Mouse (Mus musculus) CH12.LX (cell line): ENCODE data around the gene Slc35c1. TPM values are rescaled to one million over a fixed set of nuclear protein-coding genes. Genes with fewer than 3 reads are reported as not detected.

Source experiments
- DNase-seq: peaks from one replicate; pipeline ENCODE4 v3.0.0-alpha.2; 2013; ENCODE audit errors: extremely low read depth
- H3K27ac ChIP-seq: 2 replicates; pipeline ENCODE4 v1.5.1; 2012; ENCODE audit warnings: low read depth, mild to moderate bottlenecking, control low read depth, moderate library complexity; ENCODE audit not compliant: insufficient read depth
- H3K27me3 ChIP-seq: replicated peaks from 2 replicates; pipeline ENCODE3; 2012; ENCODE audit warnings: inconsistent platforms
- H3K36me3 ChIP-seq, 2 experiments: replicated peaks in 1 of 2; 2 replicates each; pipeline versions ENCODE3 to v1.6.1; 2012; ENCODE audit warnings: inconsistent platforms in 1 of 2, low read length in 1 of 2, mild to moderate bottlenecking in 1 of 2, mixed read lengths in 1 of 2, moderate library complexity in 1 of 2; ENCODE audit not compliant: control insufficient read depth in 1 of 2, insufficient read depth in 1 of 2
- H3K4me1 ChIP-seq, 2 experiments: 2 replicates each; pipeline ENCODE4 v1.6.1; 2012; ENCODE audit warnings: inconsistent platforms in 1 of 2, moderate library complexity in 1 of 2; ENCODE audit not compliant: insufficient read depth in 2 of 2, control insufficient read depth in 1 of 2
- H3K4me2 ChIP-seq: 2 replicates; pipeline ENCODE4 v1.6.1; 2012; ENCODE audit warnings: low read depth, mild to moderate bottlenecking, control low read depth; ENCODE audit not compliant: poor library complexity, insufficient read depth, severe bottlenecking
- H3K4me3 ChIP-seq, 3 experiments: fragments of 150-350 bp in 1 of 3; sonication (generic) in 1 of 3; replicated peaks in 1 of 3; 2 replicates each; pipeline versions ENCODE3 to v1.5.1; 2011 to 2012; ENCODE audit warnings: low read depth in 2 of 3, low read length in 2 of 3, mild to moderate bottlenecking in 2 of 3, moderate library complexity in 2 of 3, control low read depth in 1 of 3, improper control_type of control experiment in 1 of 3, inconsistent platforms in 1 of 3, mixed read lengths in 1 of 3; ENCODE audit not compliant: poor library complexity in 1 of 3
- H3K79me2 ChIP-seq: replicated peaks from 2 replicates; pipeline ENCODE4 v1.6.1; 2012; ENCODE audit warnings: mild to moderate bottlenecking, moderate library complexity; ENCODE audit not compliant: control insufficient read depth, poor library complexity, insufficient read depth, severe bottlenecking; ENCODE audit errors: extremely low read depth
- H3K9ac ChIP-seq: 2 replicates; pipeline ENCODE4 v1.6.1; 2012; ENCODE audit warnings: low read depth, mild to moderate bottlenecking, control low read depth, moderate library complexity; ENCODE audit not compliant: insufficient read depth
- H3K9me3 ChIP-seq: replicated peaks from 2 replicates; pipeline ENCODE3; 2012; ENCODE audit warnings: low read length, inconsistent platforms, mixed read lengths
- BHLHE40 ChIP-seq: IDR thresholded peaks from 2 replicates; pipeline ENCODE4 v1.6.1; 2011; ENCODE audit warnings: mild to moderate bottlenecking, low read depth, low read length, improper control_type of control experiment
- CHD1 ChIP-seq: IDR thresholded peaks from 2 replicates; pipeline ENCODE4 v1.6.1; 2012; ENCODE audit warnings: low read depth, low read length, improper control_type of control experiment, inconsistent platforms
- E2F4 ChIP-seq: IDR thresholded peaks from 2 replicates; pipeline ENCODE4 v1.6.1; 2011; ENCODE audit warnings: low read depth, low read length, improper control_type of control experiment; ENCODE audit not compliant: insufficient replicate concordance
- EP300 ChIP-seq: IDR thresholded peaks from 2 replicates; pipeline ENCODE4 v1.6.1; 2011; ENCODE audit warnings: low read length, improper control_type of control experiment
- GABPA ChIP-seq: IDR thresholded peaks from 2 replicates; pipeline ENCODE4 v1.6.1; 2012; ENCODE audit warnings: low read depth, low read length, improper control_type of control experiment, inconsistent platforms; ENCODE audit not compliant: insufficient replicate concordance
- HCFC1 ChIP-seq: IDR thresholded peaks from 2 replicates; pipeline ENCODE4 v1.6.1; 2012; ENCODE audit warnings: low read depth, mild to moderate bottlenecking, inconsistent platforms, low read length, improper control_type of control experiment
- IRF4 ChIP-seq: IDR thresholded peaks from 2 replicates; pipeline ENCODE4 v1.6.1; 2014; ENCODE audit warnings: low read depth, mild to moderate bottlenecking, inconsistent platforms, low read length, improper control_type of control experiment
- JUND ChIP-seq: conservative IDR thresholded peaks from 2 replicates; pipeline ENCODE4 v1.6.1; 2011; ENCODE audit warnings: low read depth, low read length, improper control_type of control experiment
- MAZ ChIP-seq: IDR thresholded peaks from 2 replicates; pipeline ENCODE4 v1.6.1; 2012; ENCODE audit warnings: low read depth, mild to moderate bottlenecking, inconsistent platforms, low read length, improper control_type of control experiment, moderate library complexity
- NRF1 ChIP-seq: IDR thresholded peaks from 2 replicates; pipeline ENCODE4 v1.6.1; 2014; ENCODE audit warnings: low read depth, mild to moderate bottlenecking, inconsistent platforms, low read length, improper control_type of control experiment, moderate library complexity
- PAX5 ChIP-seq: IDR thresholded peaks from 2 replicates; pipeline ENCODE4 v1.6.1; 2012; ENCODE audit warnings: low read length, inconsistent platforms, mixed read lengths
- POLR2A ChIP-seq: IDR thresholded peaks from 2 replicates; pipeline ENCODE4 v1.6.1; 2011; ENCODE audit warnings: low read depth, mild to moderate bottlenecking, improper control_type of control experiment, low read length
- RAD21 ChIP-seq: IDR thresholded peaks from 2 replicates; pipeline ENCODE4 v1.6.1; 2011; ENCODE audit warnings: low read depth, mild to moderate bottlenecking, low read length, improper control_type of control experiment, moderate library complexity
- RCOR1 ChIP-seq: conservative IDR thresholded peaks from 2 replicates; pipeline ENCODE4 v1.6.1; 2012; ENCODE audit warnings: low read depth, mild to moderate bottlenecking, inconsistent platforms, low read length, improper control_type of control experiment
- SMC3 ChIP-seq: IDR thresholded peaks from 2 replicates; pipeline ENCODE4 v1.6.1; 2011; ENCODE audit warnings: low read depth, low read length, improper control_type of control experiment
- TBP ChIP-seq: conservative IDR thresholded peaks from 2 replicates; pipeline ENCODE4 v1.6.1; 2011; ENCODE audit warnings: low read depth, low read length, improper control_type of control experiment
- TCF12 ChIP-seq: IDR thresholded peaks from 2 replicates; pipeline ENCODE4 v1.6.1; 2014; ENCODE audit warnings: low read depth, mild to moderate bottlenecking, inconsistent platforms, low read length, improper control_type of control experiment
- UBTF ChIP-seq: IDR thresholded peaks from 2 replicates; pipeline ENCODE4 v1.6.1; 2012; ENCODE audit warnings: low read depth, mild to moderate bottlenecking, inconsistent platforms, low read length, improper control_type of control experiment, moderate library complexity
- USF1 ChIP-seq: IDR thresholded peaks from 2 replicates; pipeline ENCODE4 v1.6.1; 2014; ENCODE audit warnings: low read depth, mild to moderate bottlenecking, inconsistent platforms, low read length, improper control_type of control experiment
- USF2 ChIP-seq: conservative IDR thresholded peaks from 2 replicates; pipeline ENCODE4 v1.6.1; 2011; ENCODE audit warnings: low read depth, low read length, improper control_type of control experiment
- ZNF384 ChIP-seq: IDR thresholded peaks from 2 replicates; pipeline ENCODE4 v1.6.1; 2012; ENCODE audit warnings: low read depth, low read length, improper control_type of control experiment, inconsistent platforms
- dilution Hi-C: fragments of 300-500 bp; cut with MboI; formaldehyde crosslinking; loops from 2 replicates; pipeline ENCODE4 v1.14.3; 2020; ENCODE audit warnings: low sequenced_read_pairs; ENCODE audit not compliant: extremely low pct_unique_long_range_greater_than_20kb, extremely low pct_ligation_motif_present
- in situ Hi-C: fragments of 300-500 bp; cut with MboI; formaldehyde crosslinking; loops from 3 replicates; pipeline ENCODE4 v1.14.3; 2019; ENCODE audit warnings: low sequenced_read_pairs, low pct_ligation_motif_present, low pct_unique_long_range_greater_than_20kb, mixed read lengths
- polyA plus RNA-seq: library from polyadenylated mRNA; unstranded; fragments of >175 nt; gene quantifications from 2 replicates; pipeline ENCODE4 v1.2.1, GENCODE M21; 2012; ENCODE audit warnings: low read depth; ENCODE audit not compliant: insufficient read length
- total RNA-seq, 2 experiments: library from RNA; depleted of rRNA; stranded (reverse); fragments of 300-350 nt in 1 of 2; fragments of >200 nt in 1 of 2; gene quantifications; 2 replicates each; pipeline ENCODE4 v1.2.3; 2012 to 2014

Slc35c1 gene
- total and polyA plus RNA-seq, 3 experiments, result 4.1 to 22.7 (median 8.7) TPM

DNA sequence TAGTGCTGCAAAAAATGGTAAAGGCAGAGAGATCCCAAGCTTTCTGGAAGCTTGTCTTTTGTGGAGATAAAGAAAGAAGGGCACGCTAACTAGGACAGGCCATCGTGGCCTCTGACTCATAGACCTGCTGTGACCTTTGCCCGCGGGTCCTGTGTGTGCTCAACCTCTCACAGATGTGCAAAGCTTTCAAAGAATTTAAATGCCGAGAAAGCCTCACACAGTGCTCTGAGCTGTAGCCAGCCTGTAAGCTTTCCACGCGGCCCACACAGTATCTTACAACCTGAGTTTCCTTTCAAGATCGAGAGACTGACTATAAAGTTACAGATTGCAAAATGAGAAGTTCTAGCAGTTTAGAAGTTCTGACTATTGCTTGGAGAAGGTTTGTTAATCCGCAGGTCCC is 14.4 kb downstream of the Slc35c1 start:
- no peak overlapping the region for H3K9ac ChIP-seq
- H3K4me2 ChIP-seq, result no peak overlapping the region
- dilution Hi-C loops, result no loop called here
- DNase-seq, result no peak
- no peaks in the 10 kb centered on the region for H3K79me2 ChIP-seq
- H3K27ac ChIP-seq, result no peak overlapping the region
- in situ Hi-C loops, result loop anchor here (10.0 kb wide), 1 partner anchor 391 kb away; no protein-coding TSS in a partner anchor
- peaks cover 5% of the 10 kb centered on the region for H3K27me3 ChIP-seq
- no peaks in the 10 kb centered on the region for H3K9me3 ChIP-seq
- peaks cover 3 to 4% of the 10 kb centered on the region in 2 experiments; a peak in 1 of 4 replicates for H3K4me1 ChIP-seq
- no peak overlapping the region for H3K4me3 ChIP-seq
- H3K36me3 ChIP-seq, result no peaks in the 10 kb centered on the region
- no peak for TF ChIP-seq TBP
- no peak for TF ChIP-seq SMC3
- no peak for TF ChIP-seq HCFC1
- no peak for TF ChIP-seq GABPA
- no peak for TF ChIP-seq E2F4
- TF ChIP-seq EP300, result no peak
- no peak for TF ChIP-seq ZNF384
- TF ChIP-seq RCOR1, result no peak
- TF ChIP-seq UBTF, result no peak
- TF ChIP-seq JUND, result no peak
- no peak for TF ChIP-seq USF1
- no peak for TF ChIP-seq MAZ
- no peak for TF ChIP-seq TCF12
- TF ChIP-seq, all 38 proteins: peak for 0

DNA sequence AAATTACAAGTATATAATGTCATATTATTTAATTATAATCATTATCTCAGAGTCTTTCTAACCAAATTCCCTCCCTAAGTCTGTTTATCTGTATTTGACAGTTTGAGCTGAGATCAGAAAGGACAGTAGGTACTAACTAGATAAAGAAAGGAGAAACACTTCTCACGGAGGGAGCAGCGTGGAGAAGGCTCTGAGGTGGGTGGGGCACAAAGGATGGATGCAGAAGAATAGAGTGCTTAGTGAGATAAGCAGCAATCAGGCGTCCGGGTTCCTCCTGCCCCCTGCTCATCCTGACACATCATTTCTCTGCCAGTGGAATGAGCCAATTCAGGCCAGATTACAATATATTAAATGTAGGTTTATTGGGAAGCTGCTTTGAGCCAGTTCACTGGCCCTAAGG is 16.0 kb downstream of the Slc35c1 start:
- TF ChIP-seq RCOR1 (no peak), POLR2A (no peak), MAZ (no peak), RAD21 (no peak), CHD1 (no peak), PAX5 (no peak), E2F4 (no peak), USF2 (no peak), HCFC1 (no peak), IRF4 (no peak), SMC3 (no peak), JUND (no peak), UBTF (no peak), NRF1 (no peak), ZNF384 (no peak), BHLHE40 (no peak), GABPA (no peak)
- TF ChIP-seq, all 38 proteins: peak for 0
- Histone ChIP-seq H3K4me2 (no peak overlapping the region), H3K36me3 (no peaks in the 10 kb centered on the region), H3K9ac (no peak overlapping the region), H3K4me3 (no peak overlapping the region), H3K27ac (no peak overlapping the region), H3K4me1 (peaks cover 3 to 4% of the 10 kb centered on the region in 2 experiments; a peak in 1 of 4 replicates), H3K9me3 (no peaks in the 10 kb centered on the region), H3K79me2 (no peaks in the 10 kb centered on the region), H3K27me3 (peaks cover 14% of the 10 kb centered on the region)
- DNase-seq, result no peak
- in situ Hi-C loops, result loop anchor here (10.0 kb wide), 1 partner anchor 390 kb away; no protein-coding TSS in a partner anchor
- dilution Hi-C loops, result no loop called here
